Mouse (Mus musculus): ENCODE data around the gene Srms.

DNA sequence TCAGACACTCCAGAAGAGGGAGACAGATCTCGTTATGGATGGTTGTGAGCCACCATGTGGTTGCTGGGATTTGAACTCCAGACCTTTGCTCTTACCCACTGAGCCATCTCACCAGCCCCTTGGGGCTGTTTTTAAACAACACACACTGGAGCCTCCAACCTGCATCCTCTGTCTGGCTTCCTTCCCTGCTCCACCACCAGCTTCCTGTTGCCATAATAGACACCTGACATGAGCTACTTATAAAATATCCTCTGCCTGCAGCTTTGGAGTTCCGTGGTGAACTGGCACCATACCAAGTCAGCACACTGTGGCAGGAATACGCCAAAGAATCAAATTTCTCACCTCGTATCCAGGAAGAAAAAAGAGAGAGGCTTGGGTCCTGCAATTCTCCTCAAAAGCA, 52.2 kb downstream of the Srms start:
- TF ChIP-seq CTCF (IDR thresholded peaks at IDR 0.05; ENCODE audit: control insufficient read depth, insufficient read depth, low read length) (no peak), POLR2A (IDR thresholded peaks at IDR 0.05; ENCODE audit: borderline replicate concordance, control insufficient read depth, low read depth, low read length) (no peak)

Measured in bone marrow, adult 2 months (tissue).